Mouse (Mus musculus) frontal cortex, postnatal 36 days (tissue): ENCODE data around the gene Gas7.

Source experiments
- DNase-seq, 2 experiments: peaks; one replicate each; pipeline ENCODE4 v3.0.0; 2022; ENCODE audit warnings: low spot score in 2 of 2

Gas7 gene

DNA sequence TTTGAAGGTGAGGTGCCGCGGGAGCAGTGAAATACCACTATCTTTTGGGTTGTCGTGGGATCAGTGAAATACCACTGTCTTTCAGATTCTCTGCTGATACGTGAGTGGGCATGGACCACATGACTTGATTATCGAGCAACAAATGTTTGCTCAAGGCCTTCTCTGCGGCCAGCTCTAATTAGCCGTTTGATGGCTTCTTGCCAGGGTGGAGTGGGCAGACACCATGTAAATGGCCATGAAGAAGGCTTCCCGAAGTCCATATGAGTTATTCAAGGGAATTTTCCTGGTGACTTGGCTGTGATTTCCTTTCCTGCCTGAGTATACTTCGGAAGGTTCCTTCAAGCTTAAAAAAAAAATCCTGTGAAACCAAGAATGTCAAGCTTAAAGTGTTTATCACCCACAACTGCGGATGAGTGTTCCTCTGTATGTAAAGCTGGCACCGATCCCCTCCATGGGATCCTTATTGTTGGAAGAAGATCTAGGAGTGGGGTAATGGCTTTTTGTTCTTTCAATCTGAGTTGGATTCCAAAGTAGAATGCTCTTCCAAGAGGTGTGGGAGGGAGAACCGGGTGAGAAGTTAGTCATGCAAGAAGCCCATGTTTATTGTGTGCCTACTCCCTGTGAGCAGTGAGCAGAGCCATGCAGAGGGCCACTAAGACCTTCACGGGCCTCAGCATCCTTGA is 161.5 kb downstream of the Gas7 start:
- peak in 1 of 2 experiments; percentile 61 for DNase-seq

GRCm38 (mm10) chr11:67622340-67622739 is 167.1 kb downstream of the Gas7 start:
- no peak for DNase-seq

GRCm38 (mm10) chr11:67627179-67627578 is 171.9 kb downstream of the Gas7 start:
- no peak for DNase-seq

- no peak for DNase-seq
Measured at GRCm38 (mm10) chr11:67628522-67628921, 173.3 kb downstream of the Gas7 start.

DNA sequence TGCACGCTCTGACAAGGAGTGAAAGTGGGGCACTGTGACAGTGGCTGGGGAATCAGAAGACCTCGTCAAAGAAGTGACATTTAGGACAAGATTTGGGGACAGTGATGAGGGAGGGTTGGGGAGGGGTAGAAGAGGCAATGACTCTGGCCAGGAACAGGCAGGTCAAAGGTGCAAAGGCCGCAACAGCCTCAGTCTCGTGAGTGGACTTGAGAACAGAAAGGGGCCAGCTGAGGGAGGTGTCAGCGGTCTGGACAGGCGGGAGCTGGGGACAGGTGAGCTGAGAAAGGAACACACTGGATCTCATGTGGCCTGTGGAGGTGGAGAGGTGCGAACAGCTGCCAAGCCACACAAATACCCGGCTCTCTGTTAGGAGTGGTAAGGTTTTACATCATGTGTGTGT is 177.7 kb downstream of the Gas7 start:
- DNase-seq, result no peak

DNA sequence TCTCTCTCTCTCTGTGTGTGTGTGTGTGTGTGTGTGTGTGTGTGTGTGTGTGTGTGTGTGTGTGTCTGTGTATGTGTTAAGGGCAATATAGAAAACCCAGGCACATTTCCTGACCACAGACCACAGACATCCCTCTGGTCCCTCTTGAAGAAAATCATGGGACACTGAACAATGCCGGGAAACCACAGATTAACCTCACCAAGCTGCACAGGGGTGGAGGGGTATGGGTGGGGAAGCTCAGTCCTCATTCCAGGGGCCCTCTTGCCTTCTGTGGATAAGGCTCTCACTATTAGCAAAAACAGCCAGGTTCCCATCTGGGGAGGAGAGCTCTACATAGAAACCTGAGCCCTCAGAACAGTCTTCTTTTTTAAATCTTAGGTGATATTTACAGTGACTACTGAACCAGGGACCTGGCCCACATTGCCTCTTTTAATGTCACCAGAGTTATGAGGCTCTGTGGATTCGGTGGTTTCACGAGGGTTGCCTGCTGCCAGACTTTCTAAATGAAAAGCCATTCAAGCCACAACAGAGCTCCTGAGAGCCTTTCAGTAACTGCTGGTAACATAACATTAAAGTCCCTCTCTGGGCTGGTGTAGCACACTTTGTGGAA is 178.5 kb downstream of the Gas7 start:
- DNase-seq, result no peak

- no peak for DNase-seq
Measured at GRCm38 (mm10) chr11:67636201-67636600, 181.0 kb downstream of the Gas7 start.

DNA sequence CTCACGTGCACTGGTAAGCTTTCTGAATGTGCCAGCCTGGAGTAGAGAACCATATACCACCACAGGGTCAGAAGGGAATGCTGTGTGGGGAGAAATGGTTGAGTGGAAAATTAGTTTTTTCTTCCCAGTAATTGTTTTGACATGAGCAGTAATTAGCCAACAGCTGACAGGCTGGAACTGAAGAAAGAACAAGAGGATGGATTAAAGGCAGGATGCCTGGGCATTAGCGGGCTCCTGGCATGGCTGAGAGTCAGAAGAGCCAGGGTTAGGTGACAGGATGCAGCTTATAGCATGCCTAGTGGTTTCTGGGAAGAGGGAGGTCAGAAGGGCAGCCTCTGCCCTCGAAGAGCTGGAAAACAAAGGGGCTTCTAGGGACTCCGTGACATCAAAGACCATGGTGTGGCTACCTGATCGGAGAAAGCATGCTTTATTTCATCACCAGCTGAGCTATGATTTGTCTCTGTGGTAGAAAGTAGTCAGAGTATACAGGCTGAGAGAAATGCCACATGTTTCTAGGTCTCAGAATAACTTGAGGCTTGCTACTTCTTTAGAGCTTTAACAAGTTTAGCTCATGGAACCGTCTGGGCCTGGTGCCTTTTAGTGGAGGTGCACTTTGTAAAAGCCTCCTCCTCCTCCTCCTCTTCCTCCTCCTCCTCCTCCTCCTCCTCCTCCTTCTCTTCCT is 181.8 kb downstream of the Gas7 start:
- no peak for DNase-seq

DNA sequence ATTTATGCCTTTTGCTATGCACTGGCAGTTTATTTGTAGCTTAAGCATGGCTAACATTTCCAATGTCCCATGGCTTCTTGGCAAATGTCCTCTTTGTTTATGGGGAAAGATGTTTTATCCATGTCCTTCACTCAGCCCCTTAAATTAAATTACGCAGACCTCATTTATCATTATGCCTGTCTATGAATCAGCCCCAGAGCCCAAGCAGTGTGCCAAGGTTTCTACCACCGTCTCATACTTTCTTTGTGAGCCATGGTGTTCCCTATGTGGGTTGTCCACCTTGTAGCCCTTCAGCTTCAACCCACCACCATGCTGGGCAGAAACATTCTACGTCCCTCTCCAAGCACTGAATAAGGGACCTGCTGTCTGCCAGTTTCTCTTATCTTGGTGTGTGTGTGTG is 183.2 kb downstream of the Gas7 start:
- no peak for DNase-seq

GRCm38 (mm10) chr11:67640299-67640698 is 185.1 kb downstream of the Gas7 start:
- no peak for DNase-seq

DNA sequence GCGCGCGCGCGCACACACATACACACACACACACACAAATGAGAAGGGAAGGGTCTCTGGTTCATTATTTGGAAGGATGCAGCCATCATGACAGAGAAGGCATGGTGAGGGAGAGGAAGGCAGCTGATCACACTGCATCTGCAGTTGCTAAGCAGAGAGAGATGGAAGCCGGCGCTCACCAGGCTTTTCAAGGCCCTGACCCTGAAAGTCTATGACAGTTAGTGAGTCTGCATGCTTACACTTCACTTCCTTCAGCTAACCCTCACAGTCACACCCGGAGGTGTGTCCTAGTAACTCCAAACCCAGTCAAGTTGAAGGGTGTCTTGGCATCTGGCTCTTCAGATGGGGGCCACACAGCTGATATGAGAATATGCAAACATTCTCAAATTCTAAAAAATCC is 187.2 kb downstream of the Gas7 start:
- no peak for DNase-seq

DNA sequence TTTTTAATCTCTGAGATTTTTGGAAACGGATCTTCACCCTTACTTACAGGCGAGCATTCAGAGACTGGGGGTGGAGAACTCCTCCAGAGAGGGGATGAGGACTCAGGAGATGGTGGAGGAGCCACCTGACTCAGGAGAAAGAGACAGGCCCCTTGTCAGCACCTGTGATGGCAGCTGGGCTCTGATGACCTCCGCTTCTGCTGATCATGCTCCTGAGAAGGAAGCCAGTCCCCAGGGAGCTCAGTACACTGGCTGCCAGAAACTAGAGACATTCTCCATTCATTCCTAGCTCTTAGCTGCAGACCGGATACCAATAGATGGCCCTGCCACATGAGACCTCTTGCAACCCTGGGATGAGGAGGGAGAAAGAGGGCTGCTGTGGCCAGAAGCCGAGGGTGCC is 187.6 kb downstream of the Gas7 start:
- DNase-seq, result no peak

DNA sequence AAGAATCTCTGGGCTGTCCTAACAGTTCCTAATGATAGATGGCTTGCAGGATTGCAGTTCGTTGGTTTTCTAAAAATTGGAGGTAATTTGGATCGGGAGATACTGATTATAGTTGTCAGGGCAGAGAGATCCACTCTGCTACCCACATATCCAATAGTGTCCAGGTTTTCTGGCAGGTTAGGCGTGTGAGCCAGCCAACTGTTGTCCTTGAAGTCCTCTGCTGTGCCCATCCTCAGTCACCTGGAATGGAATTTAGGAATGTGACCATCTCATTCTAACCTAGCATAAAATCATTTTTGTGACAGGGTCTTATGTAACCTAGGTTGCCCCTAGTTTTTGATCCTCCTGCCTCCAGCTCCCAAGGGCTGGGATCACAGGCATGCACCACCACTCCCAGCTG is 188.2 kb downstream of the Gas7 start:
- no peak for DNase-seq

GRCm38 (mm10) chr11:67644632-67645149 is 189.5 kb downstream of the Gas7 start:
- DNase-seq, result no peak

GRCm38 (mm10) chr11:67647745-67648144 is 192.5 kb downstream of the Gas7 start:
- DNase-seq, result peak in 1 of 2 experiments; percentile 79

GRCm38 (mm10) chr11:67648651-67649407 is 193.6 kb downstream of the Gas7 start:
- DNase-seq, result peak; percentile 78 to 81

- no peak for DNase-seq
Measured at GRCm38 (mm10) chr11:67649971-67650707, 194.9 kb downstream of the Gas7 start.

- DNase-seq, result no peak
Measured at GRCm38 (mm10) chr11:67651731-67652130, 196.5 kb downstream of the Gas7 start.

DNA sequence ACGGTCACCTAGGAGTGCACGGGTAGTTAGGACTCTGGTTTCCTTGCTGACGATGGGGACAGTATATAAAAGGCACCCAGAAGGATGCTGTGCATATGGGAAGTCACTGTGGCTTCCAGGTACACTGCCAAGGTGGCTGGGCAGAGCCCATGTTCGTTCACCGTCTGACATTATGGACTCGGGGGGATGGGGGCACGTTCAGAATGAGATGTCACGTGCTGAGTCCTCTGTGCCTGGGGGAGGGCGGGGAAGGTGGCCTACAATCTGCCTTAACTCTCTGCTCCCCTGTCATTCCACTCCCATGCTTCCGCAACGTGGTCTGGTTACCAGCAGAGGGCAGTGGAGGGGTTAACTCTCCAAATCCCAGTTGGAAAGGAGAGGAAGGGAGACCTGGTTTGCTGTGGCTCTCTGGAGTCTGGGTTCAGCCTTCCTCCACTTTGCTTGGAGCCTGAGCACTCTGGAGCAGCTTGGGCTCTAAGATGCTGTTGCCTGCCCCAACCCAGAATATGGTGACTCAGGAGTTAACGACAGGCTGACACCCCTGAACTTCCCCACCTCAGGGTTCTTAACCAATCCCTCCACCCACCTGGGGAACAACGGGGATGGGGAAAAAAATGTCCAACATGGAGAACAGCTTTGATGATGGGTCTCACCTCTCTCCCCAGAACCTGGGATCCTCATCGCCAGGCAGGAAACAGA is 197.1 kb downstream of the Gas7 start:
- peak; percentile 36 to 51 for DNase-seq

DNA sequence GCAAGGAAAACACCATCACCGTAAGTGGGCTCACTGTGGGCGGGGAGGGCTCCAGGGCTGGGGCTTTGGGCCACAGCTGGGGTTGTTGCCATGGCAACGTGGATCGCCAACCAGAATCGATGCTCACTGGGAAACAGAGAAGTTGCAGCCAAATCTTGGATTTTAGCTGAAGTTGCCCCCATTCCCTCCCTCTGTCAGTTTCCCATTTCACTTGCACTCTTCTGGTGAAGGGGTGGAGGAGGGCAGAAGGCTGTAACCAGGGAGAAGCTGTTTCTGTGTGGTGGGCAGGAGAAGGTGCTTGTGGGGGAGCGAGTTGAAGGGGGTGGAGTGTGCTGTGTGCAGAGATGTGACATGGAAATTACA is 197.6 kb downstream of the Gas7 start:
- peak in 1 of 2 experiments; percentile 49 for DNase-seq
